Mouse (Mus musculus) layer of hippocampus, adult 2 months (tissue): Measurements from ENCODE around the gene Dtnbp1. TPM values are rescaled to one million over a fixed set of nuclear protein-coding genes. Genes with fewer than 3 reads are reported as not detected.

Source experiments
- DNase-seq, 2 experiments: peaks; one replicate each; pipeline ENCODE4 v3.0.0; 2022; ENCODE audit warnings: low spot score in 2 of 2
- H3K27ac ChIP-seq: fragments of 200-600 bp; 2 replicates; pipeline ENCODE4 v1.8.1; 2022
- H3K4me3 ChIP-seq: fragments of 200-600 bp; 2 replicates; pipeline ENCODE4 v1.8.1; 2022; ENCODE audit warnings: mild to moderate bottlenecking
- CTCF ChIP-seq: fragments of 200-600 bp; conservative IDR thresholded peaks from 2 replicates; pipeline ENCODE4 v1.8.1; 2022; ENCODE audit warnings: antibody characterized with exemption, mild to moderate bottlenecking, moderate library complexity
- long read RNA-seq, 2 experiments: library from polyadenylated mRNA; stranded (forward); transcript quantifications; one replicate each; pipeline ENCODE4 v2.0.0; 2021; ENCODE audit warnings: borderline mapping rate in 2 of 2
- total RNA-seq, 2 experiments: library from RNA; stranded (reverse); gene quantifications; 2 replicates each; pipeline ENCODE4 v1.2.3; 2021

Gene Dtnbp1
- 10 to 100 TPM; 71.7 to 80.3 TPM for total RNA-seq
- long read RNA-seq, experiment 1, transcript Dtnbp1-206 (4 exons, 797 nt), result minor isoform, 8 of 81 reads
- long read RNA-seq, experiment 1, transcript Dtnbp1-201 (10 exons, 1,362 nt), result major isoform, 54 of 81 reads
- long read RNA-seq, experiment 1, partial matches to known transcripts, result 4 of 81 reads
- long read RNA-seq, experiment 1, other reads (novel, unspliced or antisense), result 14 of 81 reads
- long read RNA-seq, experiment 2, transcript Dtnbp1-206 (4 exons, 797 nt), result minor isoform, 21 of 126 reads
- long read RNA-seq, experiment 2, transcript Dtnbp1-201 (10 exons, 1,362 nt), result major isoform, 73 of 126 reads
- long read RNA-seq, experiment 2, partial matches to known transcripts, result 9 of 126 reads
- long read RNA-seq, experiment 2, other reads (novel, unspliced or antisense), result 22 of 126 reads

GRCm38 (mm10) chr13:45001911-45002615 is at the start of gene Dtnbp1:
Gene Dtnbp1, minus strand, starts transcription at chr13:45002147.
- Histone ChIP-seq H3K27ac (peak within 1 kb of the TSS; percentile 93), H3K4me3 (peak within 1 kb of the TSS; percentile 98)
- DNase-seq, result peak; percentile 42 to 79
- TF ChIP-seq CTCF, result peak; percentile 56

- Histone ChIP-seq H3K4me3 (no peak overlapping the region), H3K27ac (0 out of 2 replicates have a peak overlapping the region, but pooled peaks have one; percentile 12)
- peak; percentile 24 to 60 for DNase-seq
- no peak for TF ChIP-seq CTCF
Observed at GRCm38 (mm10) chr13:45049261-45050020, 47.5 kb upstream of the Dtnbp1 start.

- H3K27ac ChIP-seq, result no peak overlapping the region
- no peak for DNase-seq
- H3K4me3 ChIP-seq, result no peak overlapping the region
- TF ChIP-seq CTCF, result no peak
Observed at GRCm38 (mm10) chr13:45043466-45043865, 41.5 kb upstream of the Dtnbp1 start.

GRCm38 (mm10) chr13:45040741-45041140 is 38.8 kb upstream of the Dtnbp1 start:
- DNase-seq, result no peak

GRCm38 (mm10) chr13:45040195-45040594 is 38.2 kb upstream of the Dtnbp1 start:
- no peak overlapping the region for H3K4me3 ChIP-seq
- DNase-seq, result no peak
- no peak for TF ChIP-seq CTCF
- no peak overlapping the region for H3K27ac ChIP-seq

More at GRCm38 (mm10) chr13:45040741-45041140, 38.8 kb upstream of the Dtnbp1 start:
- TF ChIP-seq CTCF, result no peak
- Histone ChIP-seq H3K4me3 (no peak overlapping the region), H3K27ac (no peak overlapping the region)

GRCm38 (mm10) chr13:45036417-45036816 is 34.5 kb upstream of the Dtnbp1 start:
- Histone ChIP-seq H3K4me3 (no peak overlapping the region), H3K27ac (no peak overlapping the region)
- no peak for DNase-seq
- TF ChIP-seq CTCF, result no peak

GRCm38 (mm10) chr13:45034759-45035158 is 32.8 kb upstream of the Dtnbp1 start:
- no peak overlapping the region for H3K27ac ChIP-seq
- TF ChIP-seq CTCF, result no peak
- no peak for DNase-seq
- no peak overlapping the region for H3K4me3 ChIP-seq

- Histone ChIP-seq H3K27ac (no peak overlapping the region), H3K4me3 (no peak overlapping the region)
- no peak for TF ChIP-seq CTCF
- DNase-seq, result no peak
Observed at GRCm38 (mm10) chr13:45033360-45033759, 31.4 kb upstream of the Dtnbp1 start.

GRCm38 (mm10) chr13:45032484-45032883 is 30.5 kb upstream of the Dtnbp1 start:
- DNase-seq, result no peak
- Histone ChIP-seq H3K27ac (no peak overlapping the region), H3K4me3 (no peak overlapping the region)
- no peak for TF ChIP-seq CTCF

GRCm38 (mm10) chr13:45031748-45032147 is 29.8 kb upstream of the Dtnbp1 start:
- Histone ChIP-seq H3K27ac (no peak overlapping the region), H3K4me3 (no peak overlapping the region)
- DNase-seq, result no peak
- no peak for TF ChIP-seq CTCF

GRCm38 (mm10) chr13:45031314-45031713 is 29.4 kb upstream of the Dtnbp1 start:
- no peak for DNase-seq
- TF ChIP-seq CTCF, result no peak
- Histone ChIP-seq H3K27ac (peak overlapping the region; percentile 69), H3K4me3 (no peak overlapping the region)

GRCm38 (mm10) chr13:45030830-45031229 is 28.9 kb upstream of the Dtnbp1 start:
- TF ChIP-seq CTCF, result peak; percentile 100; the same call in 1 of the 2 replicates
- H3K27ac ChIP-seq, result peak overlapping the region; percentile 69
- H3K4me3 ChIP-seq, result no peak overlapping the region

GRCm38 (mm10) chr13:45029791-45030190 is 27.8 kb upstream of the Dtnbp1 start:
- Histone ChIP-seq H3K27ac (no peak overlapping the region), H3K4me3 (no peak overlapping the region)
- no peak for TF ChIP-seq CTCF
- no peak for DNase-seq

More at GRCm38 (mm10) chr13:45030830-45031229, 28.9 kb upstream of the Dtnbp1 start:
- peak; percentile 86 to 90 for DNase-seq
